Mouse (Mus musculus): ENCODE data around the gene Wfdc15b. TPM values are rescaled to one million over a fixed set of nuclear protein-coding genes. Genes with fewer than 3 reads are reported as not detected.
"Not testable (repeated sequence)": the region's sequence is repeated elsewhere in the genome, so short reads cannot be mapped to it uniquely, and the experiment has no call there.

Wfdc15b gene
- polyA plus RNA-seq (2015; fragmentation: Nextera tagmentation; extraction: Ambion mirVana) = 98.1 and 100 TPM in 2 replicates

- Histone ChIP-seq H3K36me3 (ENCODE audit: insufficient read depth, low read length) (no peaks in the 10 kb centered on the region), H3K4me2 (replicated peaks; ENCODE audit: low read depth, low read length) (peak within 1 kb of the TSS; percentile 43), H3K27ac (ENCODE audit: low read length) (peak within 1 kb of the TSS; percentile 79), H3K9me3 (ENCODE audit: low read length) (no peaks in the 10 kb centered on the region), H3K9ac (replicated peaks; ENCODE audit: low read length) (no peak within 1 kb of the TSS), H3K4me3 (ENCODE audit: low read length) (peak within 1 kb of the TSS; percentile 30), H3K4me1 (ENCODE audit: insufficient read depth, low read length) (no peaks in the 10 kb centered on the region), H3K27me3 (ENCODE audit: insufficient read depth, low read length) (no peaks in the 10 kb centered on the region)
- WGBS = 43% methylated on average over 11 of the region's 11 CpGs
- peak; percentile 51; the same call in 1 of the 2 replicates for ATAC-seq (ENCODE audit: low FRiP score, low TSS enrichment)
Observed at GRCm38 (mm10) chr2:164221522-164221921, at the start of gene Wfdc15b. Wfdc15b (minus strand) TSS chr2:164221660.

GRCm38 (mm10) chr2:164256540-164256939 is 35.1 kb upstream of the Wfdc15b start, which contains the start of gene Svs3b:
Svs3b (minus strand) TSS chr2:164256640.
- not testable (repeated sequence) for H3K4me1 ChIP-seq (ENCODE audit: insufficient read depth, low read length); H3K4me2 ChIP-seq (replicated peaks; ENCODE audit: low read depth, low read length); ATAC-seq (ENCODE audit: low FRiP score, low TSS enrichment); H3K9ac ChIP-seq (replicated peaks; ENCODE audit: low read length); H3K27ac ChIP-seq (ENCODE audit: low read length); H3K9me3 ChIP-seq (ENCODE audit: low read length); H3K4me3 ChIP-seq (ENCODE audit: low read length); H3K27me3 ChIP-seq (ENCODE audit: insufficient read depth, low read length); H3K36me3 ChIP-seq (ENCODE audit: insufficient read depth, low read length)
- 79% methylated on average over 1 of the region's 1 CpGs for WGBS

GRCm38 (mm10) chr2:164238366-164238765 is 16.9 kb upstream of the Wfdc15b start, which contains the start of gene Svs2:
Svs2 (minus strand) TSS chr2:164238466.
- no peak within 1 kb of the TSS for H3K4me2 ChIP-seq (replicated peaks; ENCODE audit: low read depth, low read length)
- H3K4me3 ChIP-seq (ENCODE audit: low read length) = no peak within 1 kb of the TSS
- WGBS = 77% methylated on average over 3 of the region's 3 CpGs
- H3K9me3 ChIP-seq (ENCODE audit: low read length) = no peaks in the 10 kb centered on the region
- ATAC-seq (ENCODE audit: low FRiP score, low TSS enrichment) = no peak
- H3K9ac ChIP-seq (replicated peaks; ENCODE audit: low read length) = no peak within 1 kb of the TSS
- H3K27me3 ChIP-seq (ENCODE audit: insufficient read depth, low read length) = no peaks in the 10 kb centered on the region
- H3K4me1 ChIP-seq (ENCODE audit: insufficient read depth, low read length) = no peaks in the 10 kb centered on the region
- no peaks in the 10 kb centered on the region for H3K36me3 ChIP-seq (ENCODE audit: insufficient read depth, low read length)
- H3K27ac ChIP-seq (ENCODE audit: low read length) = no peak within 1 kb of the TSS

GRCm38 (mm10) chr2:164232671-164233070 is 11.2 kb upstream of the Wfdc15b start:
- no peak for ATAC-seq (ENCODE audit: low FRiP score, low TSS enrichment)

GRCm38 (mm10) chr2:164228361-164229070 is 7.1 kb upstream of the Wfdc15b start:
- H3K4me2 ChIP-seq (replicated peaks; ENCODE audit: low read depth, low read length) = no peak overlapping the region
- no peaks in the 10 kb centered on the region for H3K36me3 ChIP-seq (ENCODE audit: insufficient read depth, low read length)
- H3K4me1 ChIP-seq (ENCODE audit: insufficient read depth, low read length) = no peaks in the 10 kb centered on the region
- H3K9me3 ChIP-seq (ENCODE audit: low read length) = no peaks in the 10 kb centered on the region
- H3K4me3 ChIP-seq (ENCODE audit: low read length) = no peak overlapping the region
- no peak overlapping the region for H3K27ac ChIP-seq (ENCODE audit: low read length)
- H3K9ac ChIP-seq (replicated peaks; ENCODE audit: low read length) = no peak overlapping the region
- no peaks in the 10 kb centered on the region for H3K27me3 ChIP-seq (ENCODE audit: insufficient read depth, low read length)
- 84% methylated on average over 8 of the region's 8 CpGs for WGBS
- ATAC-seq (ENCODE audit: low FRiP score, low TSS enrichment) = no peak

More at GRCm38 (mm10) chr2:164232671-164233070, 11.2 kb upstream of the Wfdc15b start:
- Histone ChIP-seq H3K27me3 (ENCODE audit: insufficient read depth, low read length) (no peaks in the 10 kb centered on the region), H3K36me3 (ENCODE audit: insufficient read depth, low read length) (no peaks in the 10 kb centered on the region), H3K4me3 (ENCODE audit: low read length) (no peak overlapping the region), H3K4me2 (replicated peaks; ENCODE audit: low read depth, low read length) (no peak overlapping the region), H3K4me1 (ENCODE audit: insufficient read depth, low read length) (no peaks in the 10 kb centered on the region), H3K9ac (replicated peaks; ENCODE audit: low read length) (no peak overlapping the region), H3K27ac (ENCODE audit: low read length) (no peak overlapping the region), H3K9me3 (ENCODE audit: low read length) (no peaks in the 10 kb centered on the region)
- 83% methylated on average over 8 of the region's 8 CpGs for WGBS

- Histone ChIP-seq H3K9me3 (ENCODE audit: low read length) (no peaks in the 10 kb centered on the region), H3K27me3 (ENCODE audit: insufficient read depth, low read length) (no peaks in the 10 kb centered on the region), H3K4me2 (replicated peaks; ENCODE audit: low read depth, low read length) (no peak overlapping the region; the same call in 1 of the 2 replicates), H3K36me3 (ENCODE audit: insufficient read depth, low read length) (no peaks in the 10 kb centered on the region), H3K9ac (replicated peaks; ENCODE audit: low read length) (no peak overlapping the region), H3K4me3 (ENCODE audit: low read length) (no peak overlapping the region), H3K27ac (ENCODE audit: low read length) (no peak overlapping the region), H3K4me1 (ENCODE audit: insufficient read depth, low read length) (no peaks in the 10 kb centered on the region)
- 78% methylated on average over 9 of the region's 9 CpGs for WGBS
- ATAC-seq (ENCODE audit: low FRiP score, low TSS enrichment) = no peak
Observed at GRCm38 (mm10) chr2:164219295-164219694, 2.2 kb downstream of the Wfdc15b start.

- 88% methylated on average over 5 of the region's 5 CpGs for WGBS
Observed at GRCm38 (mm10) chr2:164212711-164213110, 8.7 kb downstream of the Wfdc15b start.

GRCm38 (mm10) chr2:164210892-164211291 is 10.6 kb downstream of the Wfdc15b start:
- Histone ChIP-seq H3K4me3 (ENCODE audit: low read length) (no peak overlapping the region), H3K27ac (ENCODE audit: low read length) (no peak overlapping the region), H3K9ac (replicated peaks; ENCODE audit: low read length) (no peak overlapping the region), H3K9me3 (ENCODE audit: low read length) (no peaks in the 10 kb centered on the region), H3K4me1 (ENCODE audit: insufficient read depth, low read length) (no peaks in the 10 kb centered on the region), H3K27me3 (ENCODE audit: insufficient read depth, low read length) (no peaks in the 10 kb centered on the region), H3K36me3 (ENCODE audit: insufficient read depth, low read length) (no peaks in the 10 kb centered on the region), H3K4me2 (replicated peaks; ENCODE audit: low read depth, low read length) (no peak overlapping the region)
- 91% methylated on average over 4 of the region's 4 CpGs for WGBS
- ATAC-seq (ENCODE audit: low FRiP score, low TSS enrichment) = no peak

More at GRCm38 (mm10) chr2:164212711-164213110, 8.7 kb downstream of the Wfdc15b start:
- no peaks in the 10 kb centered on the region for H3K36me3 ChIP-seq (ENCODE audit: insufficient read depth, low read length)
- H3K27ac ChIP-seq (ENCODE audit: low read length) = no peak overlapping the region
- H3K9me3 ChIP-seq (ENCODE audit: low read length) = no peaks in the 10 kb centered on the region
- no peak overlapping the region for H3K4me2 ChIP-seq (replicated peaks; ENCODE audit: low read depth, low read length)
- H3K27me3 ChIP-seq (ENCODE audit: insufficient read depth, low read length) = no peaks in the 10 kb centered on the region
- H3K4me3 ChIP-seq (ENCODE audit: low read length) = no peak overlapping the region
- ATAC-seq (ENCODE audit: low FRiP score, low TSS enrichment) = no peak
- H3K9ac ChIP-seq (replicated peaks; ENCODE audit: low read length) = no peak overlapping the region
- no peaks in the 10 kb centered on the region for H3K4me1 ChIP-seq (ENCODE audit: insufficient read depth, low read length)

- H3K27me3 ChIP-seq (ENCODE audit: insufficient read depth, low read length) = no peaks in the 10 kb centered on the region
- no peak overlapping the region for H3K4me3 ChIP-seq (ENCODE audit: low read length)
- no peak overlapping the region for H3K4me2 ChIP-seq (replicated peaks; ENCODE audit: low read depth, low read length)
- H3K36me3 ChIP-seq (ENCODE audit: insufficient read depth, low read length) = no peaks in the 10 kb centered on the region
- no peaks in the 10 kb centered on the region for H3K4me1 ChIP-seq (ENCODE audit: insufficient read depth, low read length)
- no peak for ATAC-seq (ENCODE audit: low FRiP score, low TSS enrichment)
- WGBS = 70% methylated on average over 4 of the region's 4 CpGs
- no peak overlapping the region for H3K9ac ChIP-seq (replicated peaks; ENCODE audit: low read length)
- H3K9me3 ChIP-seq (ENCODE audit: low read length) = no peaks in the 10 kb centered on the region
- H3K27ac ChIP-seq (ENCODE audit: low read length) = no peak overlapping the region
Observed at GRCm38 (mm10) chr2:164206676-164207075, 14.8 kb downstream of the Wfdc15b start.

GRCm38 (mm10) chr2:164206011-164206410 is 15.4 kb downstream of the Wfdc15b start:
- not testable (repeated sequence) for H3K4me3 ChIP-seq (ENCODE audit: low read length); H3K9ac ChIP-seq (replicated peaks; ENCODE audit: low read length); H3K4me1 ChIP-seq (ENCODE audit: insufficient read depth, low read length); ATAC-seq (ENCODE audit: low FRiP score, low TSS enrichment); H3K27me3 ChIP-seq (ENCODE audit: insufficient read depth, low read length); H3K4me2 ChIP-seq (replicated peaks; ENCODE audit: low read depth, low read length); H3K27ac ChIP-seq (ENCODE audit: low read length); H3K36me3 ChIP-seq (ENCODE audit: insufficient read depth, low read length); H3K9me3 ChIP-seq (ENCODE audit: low read length)
- WGBS = 89% methylated on average over 10 of the region's 10 CpGs

Data from kidney, embryonic 16.5 days (tissue).